Mouse (Mus musculus) kidney, adult 18-20 months (tissue): ENCODE data around the gene Rassf3.

ENCODE experiments used
- DNase-seq: peaks from one replicate; pipeline ENCODE4 v3.0.0; 2021

The Rassf3 gene

GRCm38 (mm10) chr10:121360358-121360757 is 115.8 kb downstream of the Rassf3 start:
- no peak for DNase-seq
